Mouse (Mus musculus): ENCODE measurements at regions not wholly inside any gene's neighbourhood (a gene's known extent, or its start where the extent isn't known, plus 50 kb on each side); places are given as distances from the start of the nearest gene placed in this dataset.
"Not testable (repeated sequence)": the region's sequence is repeated elsewhere in the genome, so short reads cannot be mapped to it uniquely, and the experiment has no call there.

- CTCF ChIA-PET: interaction anchor here in 1 of 4 experiments (0.6 kb wide), 1 partner anchor 1209 kb away, joined by 4 read pairs; no protein-coding TSS in a partner anchor
- POLR2A ChIA-PET: interaction anchor here in 1 of 4 experiments (1.1 kb wide), 1 partner anchor 392 kb away, joined by 3 read pairs; no protein-coding TSS in a partner anchor
Measured at GRCm38 (mm10) chr12:71703146-71703902, 127.6 kb upstream of the Daam1 start.

DNA sequence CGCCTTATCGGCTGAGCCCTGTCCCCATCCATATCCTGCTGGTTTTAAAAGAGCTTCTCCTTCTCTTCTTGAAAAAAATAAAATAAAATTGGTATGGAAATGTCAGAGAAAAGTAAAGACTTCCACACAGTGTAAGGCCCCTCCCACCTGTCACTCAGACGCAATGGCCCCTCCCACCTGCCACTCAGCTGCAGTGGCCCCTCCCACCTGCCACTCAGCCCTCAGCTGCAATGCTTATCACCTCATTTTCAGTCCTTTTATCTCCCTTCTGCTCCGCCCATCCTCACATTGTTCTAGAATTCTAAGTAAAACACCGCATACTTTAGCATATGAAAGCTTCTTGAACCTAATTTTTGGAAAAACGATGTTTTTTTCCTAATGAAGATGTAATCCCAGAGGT lies 126.4 kb upstream of the Daam1 start:
- ChIA-PET POLR2A (interaction anchor here in 2 of 4 experiments (0.8 to 2.2 kb wide), 2 partner anchors 14 to 349 kb away, joined by 3 to 9 read pairs; no protein-coding TSS in a partner anchor), CTCF (interaction anchor here in 1 of 4 experiments (0.8 kb wide), 1 partner anchor 631 kb away, joined by 4 read pairs; no protein-coding TSS in a partner anchor)

- POLR2A ChIA-PET: no interaction called here
Measured at GRCm38 (mm10) chr12:71707727-71708369, 123.0 kb upstream of the Daam1 start.

DNA sequence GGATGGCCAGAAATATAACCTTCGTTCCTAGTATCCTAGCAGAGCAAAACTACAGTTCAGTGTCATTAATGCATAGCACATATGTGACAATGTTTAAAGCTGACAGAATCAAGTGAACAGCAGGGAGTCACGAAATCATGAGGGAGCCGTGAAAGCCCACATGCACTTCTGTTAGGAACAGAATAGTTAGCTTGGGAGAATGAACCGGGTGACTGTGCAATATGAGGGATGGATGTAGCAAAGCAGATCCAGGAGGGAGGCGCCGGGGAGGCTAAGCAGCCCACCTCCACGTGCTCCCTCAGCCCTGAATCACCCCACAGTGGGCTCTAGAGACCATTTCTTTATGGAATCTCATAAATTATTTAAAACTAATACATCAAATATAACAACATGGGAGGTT lies 116.3 kb upstream of the Daam1 start:
- POLR2A ChIA-PET: interaction anchor here in 2 of 4 experiments (0.7 to 1.1 kb wide), 2 partner anchors 115 to 526 kb away, joined by 3 read pairs; no protein-coding TSS in a partner anchor
- CTCF ChIA-PET: interaction anchor here in 2 of 4 experiments (0.7 to 0.8 kb wide), 2 partner anchors 14 to 642 kb away, joined by 3 to 4 read pairs; no protein-coding TSS in a partner anchor

More at GRCm38 (mm10) chr12:71707727-71708369, 123.0 kb upstream of the Daam1 start:
- CTCF ChIA-PET: interaction anchor here in 2 of 4 experiments (0.5 to 1.0 kb wide), 3 partner anchors 357 to 569 kb away, joined by 3 to 7 read pairs (median 3); no protein-coding TSS in a partner anchor

GRCm38 (mm10) chr12:71718412-71718811 lies 112.5 kb upstream of the Daam1 start:
- CTCF ChIA-PET: not testable (repeated sequence)
- POLR2A ChIA-PET: interaction anchor here in 1 of 4 experiments (1.0 to 1.9 kb wide), 3 partner anchors 13 to 449 kb away, joined by 3 to 9 read pairs (median 6); no protein-coding TSS in a partner anchor

GRCm38 (mm10) chr12:71718911-71719310 lies 112.0 kb upstream of the Daam1 start:
- POLR2A ChIA-PET: interaction anchor here in 1 of 4 experiments (0.6 to 1.9 kb wide), 5 partner anchors 14 to 449 kb away, joined by 3 to 9 read pairs (median 3); no protein-coding TSS in a partner anchor
- CTCF ChIA-PET: interaction anchor here in 2 of 4 experiments (0.5 to 0.7 kb wide), 2 partner anchors 534 to 709 kb away, joined by 3 to 5 read pairs; no protein-coding TSS in a partner anchor

DNA sequence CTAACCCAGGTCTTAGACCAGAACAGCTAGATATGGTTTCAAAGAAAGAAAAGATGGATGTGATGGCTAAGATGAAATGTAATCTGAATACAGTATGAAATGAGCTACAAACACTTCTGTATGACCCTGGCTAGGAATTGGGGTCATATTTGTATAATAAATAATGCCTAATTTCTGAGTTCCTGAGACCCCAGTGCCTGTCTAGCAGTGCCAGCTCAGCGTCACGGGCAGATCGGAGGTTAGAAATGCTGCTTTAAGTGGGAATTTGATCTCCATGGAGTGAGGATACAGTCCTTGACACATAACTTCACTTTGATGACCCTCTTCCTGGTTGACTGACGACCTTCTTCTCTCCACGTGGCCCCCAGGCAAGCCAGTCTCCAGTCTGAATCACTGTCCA lies 105.7 kb upstream of the Daam1 start:
- POLR2A ChIA-PET: interaction anchor here in 1 of 4 experiments (0.6 kb wide), 1 partner anchor 358 kb away, joined by 3 read pairs; no protein-coding TSS in a partner anchor
- CTCF ChIA-PET: no interaction called here

DNA sequence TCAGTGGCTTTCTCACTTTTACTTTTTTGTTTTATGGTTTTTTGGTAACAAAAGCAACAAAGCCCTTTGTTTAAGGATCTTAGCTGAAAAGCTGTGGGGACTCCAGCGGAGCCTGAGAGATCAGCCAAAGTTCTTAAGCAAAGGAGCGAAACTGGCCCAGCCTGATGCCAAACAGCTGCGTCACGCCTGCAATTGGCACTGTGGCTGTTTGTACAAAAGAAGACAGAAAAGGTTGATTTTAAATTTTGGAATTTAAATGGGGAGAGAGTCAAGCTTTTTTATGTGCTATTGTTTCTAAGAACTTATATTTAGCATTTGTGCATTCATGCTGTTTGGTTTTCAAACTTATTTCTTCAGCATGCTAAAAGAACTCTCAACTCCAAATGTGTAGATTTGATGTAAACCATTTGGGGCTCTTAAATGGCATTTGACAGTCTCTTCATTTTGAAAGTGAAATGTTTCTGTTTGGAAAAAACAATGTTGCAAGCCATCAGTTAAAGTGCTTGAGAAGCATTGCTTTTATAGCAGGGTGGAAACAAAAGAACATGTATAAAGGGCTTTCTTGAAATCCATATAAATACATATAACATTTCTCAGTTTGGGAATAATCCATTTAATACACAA lies 105.1 kb upstream of the Daam1 start:
- CTCF ChIA-PET: no interaction called here
- POLR2A ChIA-PET: interaction anchor here in 1 of 4 experiments (0.6 kb wide), 1 partner anchor 357 kb away, joined by 3 read pairs; no protein-coding TSS in a partner anchor

DNA sequence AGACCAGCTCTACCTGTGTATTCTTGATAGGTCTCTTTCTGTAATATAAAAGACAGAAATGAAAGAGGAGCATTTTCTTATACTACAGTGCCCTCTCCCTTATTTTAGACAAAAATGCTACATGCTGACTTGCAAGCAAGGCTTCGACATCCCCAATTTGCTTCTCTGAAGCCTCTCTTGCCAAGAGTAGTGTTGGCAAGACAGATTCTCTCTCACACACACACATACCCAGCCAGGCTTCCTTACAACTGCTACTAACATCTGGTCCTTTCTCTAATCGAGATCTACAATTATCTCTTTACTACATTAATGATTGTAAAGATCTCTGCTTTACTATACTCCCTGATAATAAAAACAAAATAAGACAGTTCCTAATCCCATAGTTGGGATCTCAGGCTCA lies 87.5 kb upstream of the Daam1 start:
- POLR2A ChIA-PET: no interaction called here
- CTCF ChIA-PET: no interaction called here

DNA sequence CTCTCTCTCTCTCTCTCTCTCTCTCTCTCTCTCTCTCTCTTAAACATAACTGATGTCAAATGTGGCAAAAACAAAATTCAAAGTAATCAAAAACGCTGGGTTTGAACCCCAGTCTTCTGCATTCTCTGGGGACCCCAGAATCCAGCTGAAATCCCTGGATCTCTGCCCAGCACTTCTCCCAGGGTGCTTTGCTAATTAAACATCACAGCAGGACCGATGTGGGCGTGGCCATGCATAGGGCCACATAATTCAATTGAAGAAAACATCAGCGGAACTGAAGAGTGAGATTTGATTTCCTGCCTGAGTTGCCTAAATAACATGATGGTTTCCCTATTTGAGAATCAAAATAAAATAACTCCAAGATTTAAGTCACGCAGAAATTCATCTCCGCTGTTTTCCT lies 84.9 kb upstream of the Daam1 start:
- ChIA-PET CTCF (no interaction called here), POLR2A (interaction anchor here in 1 of 4 experiments (1.0 kb wide), 1 partner anchor 27 kb away, joined by 3 read pairs; no protein-coding TSS in a partner anchor)

GRCm38 (mm10) chr12:71747386-71747785 lies 83.5 kb upstream of the Daam1 start:
- ChIA-PET POLR2A (interaction anchor here in 1 of 4 experiments (0.5 kb wide), 1 partner anchor 10 kb away, joined by 3 read pairs; no protein-coding TSS in a partner anchor), CTCF (interaction anchor here in 2 of 4 experiments (0.9 to 1.4 kb wide), 2 partner anchors 21 kb away, joined by 4 read pairs; no protein-coding TSS in a partner anchor)

DNA sequence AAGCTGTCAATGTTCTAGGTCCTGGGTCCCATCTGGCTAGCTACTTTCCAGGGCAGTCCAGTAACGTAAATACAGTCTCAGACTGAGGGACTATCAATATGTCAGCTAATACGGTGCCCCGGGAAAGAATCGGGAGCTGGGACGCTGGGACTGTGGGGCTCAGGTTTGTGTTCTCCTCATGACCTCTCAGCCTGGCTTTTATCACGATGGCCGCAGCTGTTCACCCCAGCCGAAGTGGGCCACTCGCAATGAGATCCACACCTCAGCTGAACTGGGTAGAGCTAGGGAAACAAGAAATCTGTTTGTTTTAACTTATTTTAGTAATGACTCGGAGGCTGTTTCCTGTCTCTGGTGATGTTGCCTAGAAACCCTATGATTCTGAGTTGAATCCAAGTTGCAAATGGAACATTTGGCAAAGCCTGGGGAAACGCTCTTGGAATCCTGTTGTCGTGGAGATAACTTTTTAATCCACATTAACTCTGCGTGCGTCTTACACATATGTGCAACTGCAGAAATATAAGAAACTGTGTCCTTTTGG lies 83.0 kb upstream of the Daam1 start:
- POLR2A ChIA-PET: no interaction called here
- CTCF ChIA-PET: interaction anchor here in 1 of 4 experiments (1.4 kb wide), 1 partner anchor 21 kb away, joined by 4 read pairs; no protein-coding TSS in a partner anchor

- ChIA-PET POLR2A (interaction anchor here in 1 of 4 experiments (0.6 kb wide), 1 partner anchor 151 kb away, joined by 3 read pairs; no protein-coding TSS in a partner anchor), CTCF (interaction anchor here in 1 of 4 experiments (1.4 kb wide), 1 partner anchor 20 kb away, joined by 4 read pairs; no protein-coding TSS in a partner anchor)
Measured at GRCm38 (mm10) chr12:71748731-71749130, 82.1 kb upstream of the Daam1 start.

GRCm38 (mm10) chr12:71749668-71750067 lies 81.2 kb upstream of the Daam1 start:
- POLR2A ChIA-PET: no interaction called here
- CTCF ChIA-PET: no interaction called here

DNA sequence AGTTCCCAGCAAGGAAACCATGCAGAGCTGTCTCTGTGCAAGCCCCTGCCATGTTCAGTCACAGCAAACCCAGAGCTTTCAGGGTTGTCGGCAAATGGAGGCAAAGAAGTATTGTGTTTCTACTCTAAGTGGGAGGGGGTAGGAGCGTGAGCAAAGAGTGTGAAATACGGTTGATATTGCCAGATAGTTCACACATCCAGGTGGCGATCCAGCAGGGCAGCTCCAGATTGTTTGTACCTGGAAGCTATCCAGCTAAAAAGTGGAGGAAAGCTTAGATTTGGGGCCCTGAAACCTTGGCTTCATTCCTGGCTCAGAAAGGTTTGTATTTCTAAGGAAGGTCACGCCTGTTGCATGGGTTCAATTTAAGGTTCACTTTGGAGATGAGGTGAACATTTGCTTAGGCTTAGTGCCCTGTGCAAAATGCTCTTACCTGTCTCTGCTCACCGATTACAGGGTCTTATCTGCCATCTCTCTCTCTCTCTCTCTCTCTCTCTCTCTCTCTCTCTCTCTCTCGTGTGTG lies 78.1 kb upstream of the Daam1 start:
- ChIA-PET POLR2A (interaction anchor here in 1 of 4 experiments (0.7 kb wide), 1 partner anchor 333 kb away, joined by 3 read pairs; the partner anchor contains the start of genes Jkamp and L3hypdh), CTCF (interaction anchor here in 1 of 4 experiments (1.2 kb wide), 1 partner anchor 317 kb away, joined by 3 read pairs; no protein-coding TSS in a partner anchor)

DNA sequence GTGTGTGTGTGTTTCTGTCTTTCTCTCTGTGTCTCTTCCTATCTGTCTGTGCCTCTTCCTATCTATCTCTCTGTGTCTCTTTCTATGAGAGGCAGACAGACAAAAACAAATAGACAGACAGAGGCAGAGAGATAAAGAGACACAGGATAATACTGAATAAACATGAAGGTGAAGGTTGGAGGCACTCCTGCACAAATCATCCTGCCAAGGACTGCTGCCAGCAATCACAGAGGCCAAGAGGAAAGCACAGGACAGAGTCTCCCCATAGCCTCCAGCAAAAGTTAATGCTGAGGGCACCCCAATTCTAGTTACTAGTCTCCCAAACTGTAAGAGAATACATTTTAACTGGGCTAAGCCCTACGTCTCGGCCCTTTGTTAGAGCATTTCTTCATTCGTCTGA lies 77.6 kb upstream of the Daam1 start:
- ChIA-PET CTCF (interaction anchor here in 2 of 4 experiments (0.6 to 1.2 kb wide), 2 partner anchors 20 to 317 kb away, joined by 3 read pairs; no protein-coding TSS in a partner anchor), POLR2A (no interaction called here)

GRCm38 (mm10) chr12:71763194-71763593 lies 67.7 kb upstream of the Daam1 start:
- CTCF ChIA-PET: interaction anchor here in 1 of 4 experiments (0.6 kb wide), 1 partner anchor 325 kb away, joined by 4 read pairs; no protein-coding TSS in a partner anchor

GRCm38 (mm10) chr12:71766086-71766485 lies 64.8 kb upstream of the Daam1 start:
- ChIA-PET POLR2A (interaction anchor here in 2 of 4 experiments (1.0 to 1.6 kb wide), 2 partner anchors 287 to 319 kb away, joined by 3 to 4 read pairs; partner anchors contain the start of genes Jkamp (in 1 of the 2) and L3hypdh (in 1 of the 2)), CTCF (interaction anchor here in 1 of 4 experiments (3.2 kb wide), 1 partner anchor 281 kb away, joined by 44 read pairs; no protein-coding TSS in a partner anchor)

More at GRCm38 (mm10) chr12:71763194-71763593, 67.7 kb upstream of the Daam1 start:
- POLR2A ChIA-PET: no interaction called here
